ENCODE assay signal across 25 mouse cellular contexts in genomic region chr11:77307205-77307604, GRCm38 (mm10).
"Had no signal": no experiment of that assay in that cellular context is flagged by ENCODE, and none has a peak within 500 bp of the region (broad histone marks: within the 10 kb centered on the region; RNA-seq: fewer than 3 reads in every experiment).

No protein-coding gene starts in this region.

- H3K9ac ChIP-seq: embryonic facial prominence, embryonic 12.5 days; embryonic facial prominence, embryonic 13.5 days; embryonic facial prominence, embryonic 15.5 days; forebrain, embryonic 12.5 days; forebrain, embryonic 13.5 days; forebrain, embryonic 15.5 days; forebrain, postnatal 0 days had no signal

- H3K4me1 ChIP-seq: embryonic facial prominence, embryonic 10.5 days; embryonic facial prominence, embryonic 12.5 days; embryonic facial prominence, embryonic 13.5 days; embryonic facial prominence, embryonic 15.5 days; forebrain, embryonic 10.5 days; forebrain, embryonic 12.5 days; forebrain, embryonic 13.5 days; forebrain, embryonic 15.5 days; heart, embryonic 10.5 days had no signal

- H3K27ac ChIP-seq: embryonic facial prominence, embryonic 10.5 days; embryonic facial prominence, embryonic 12.5 days; embryonic facial prominence, embryonic 13.5 days; embryonic facial prominence, embryonic 15.5 days; forebrain, embryonic 10.5 days; forebrain, embryonic 12.5 days; forebrain, embryonic 13.5 days; forebrain, embryonic 15.5 days; gastrocnemius, adult 2 months; heart, adult 2 months; heart, embryonic 10.5 days had no signal

- H3K36me3 ChIP-seq: embryonic facial prominence, embryonic 12.5 days; embryonic facial prominence, embryonic 13.5 days; embryonic facial prominence, embryonic 15.5 days; forebrain, embryonic 10.5 days; forebrain, embryonic 12.5 days; forebrain, embryonic 15.5 days; heart, embryonic 10.5 days had no signal

- DNase-seq: cerebellum, adult 8-10 months; cerebellum, adult 9-10 months; cerebellum, adult 9-11 months; cerebellum, postnatal 10 days; cerebellum, postnatal 14 days; cerebellum, postnatal 25 days; cerebellum, postnatal 36 days; embryo, embryonic 11 days; forebrain, postnatal 0 days; gastrocnemius, adult 2 months; gastrocnemius, postnatal 10 days; gastrocnemius, postnatal 14 days; gastrocnemius, postnatal 25 days; gastrocnemius, postnatal 36 days; heart, adult 2 months had no signal

- H3K27me3 ChIP-seq: embryonic facial prominence, embryonic 12.5 days; embryonic facial prominence, embryonic 13.5 days; embryonic facial prominence, embryonic 15.5 days; forebrain, embryonic 12.5 days; forebrain, embryonic 13.5 days; forebrain, embryonic 15.5 days had no signal

- H3K9me3 ChIP-seq: embryonic facial prominence, embryonic 10.5 days; embryonic facial prominence, embryonic 12.5 days; embryonic facial prominence, embryonic 13.5 days; embryonic facial prominence, embryonic 15.5 days; forebrain, embryonic 10.5 days; forebrain, embryonic 12.5 days; forebrain, embryonic 13.5 days; forebrain, embryonic 15.5 days; heart, embryonic 10.5 days had no signal

- H3K4me3 ChIP-seq: embryonic facial prominence, embryonic 10.5 days; embryonic facial prominence, embryonic 12.5 days; embryonic facial prominence, embryonic 13.5 days; embryonic facial prominence, embryonic 15.5 days; erythroblast, embryonic 14.5 days; forebrain, embryonic 10.5 days; forebrain, embryonic 12.5 days; forebrain, embryonic 13.5 days; forebrain, embryonic 15.5 days; gastrocnemius, adult 2 months; heart, adult 2 months; heart, embryonic 10.5 days had no signal
